Mouse (Mus musculus) left cerebral cortex, adult 8-10 months (tissue): ENCODE data around the gene Rhox2f. TPM values are rescaled to one million over a fixed set of nuclear protein-coding genes. Genes with fewer than 3 reads are reported as not detected.
"Not testable (repeated sequence)": the region's sequence is repeated elsewhere in the genome, so short reads cannot be mapped to it uniquely, and the experiment has no call there.

Source experiments
- DNase-seq, 2 experiments: peaks; one replicate each; pipeline ENCODE4 v3.0.0; 2022; ENCODE audit warnings: low spot score in 2 of 2
- total RNA-seq, 4 experiments: library from RNA; stranded (reverse); gene quantifications; 2 replicates each; pipeline ENCODE4 v1.2.4; 2022

Gene Rhox2f
- total RNA-seq: not detected

- DNase-seq: not testable (repeated sequence)
Measured at GRCm38 (mm10) chrX:37571105-37571504, at the start of gene Rhox2f. Gene Rhox2f (plus strand): TSS chrX:37571405.

- DNase-seq: not testable (repeated sequence)
Measured at GRCm38 (mm10) chrX:37530152-37530551, 41.1 kb upstream of the Rhox2f start, which contains the start of gene Rhox2e. Gene Rhox2e (plus strand): TSS chrX:37530452.

- DNase-seq: not testable (repeated sequence)
Measured at GRCm38 (mm10) chrX:37541719-37542118, 29.5 kb upstream of the Rhox2f start, which contains the start of gene Rhox3e. Gene Rhox3e (plus strand): TSS chrX:37542019.

- DNase-seq: not testable (repeated sequence)
Measured at GRCm38 (mm10) chrX:37557112-37557511, 14.1 kb upstream of the Rhox2f start, which contains the start of gene Rhox4e. Gene Rhox4e (plus strand): TSS chrX:37557412.

GRCm38 (mm10) chrX:37572638-37573037 lies 1.4 kb downstream of the Rhox2f start:
- DNase-seq: not testable (repeated sequence)

GRCm38 (mm10) chrX:37580692-37581091 lies 9.5 kb downstream of the Rhox2f start, which contains the start of gene Rhox3f:
Gene Rhox3f (plus strand): TSS chrX:37580992.
- DNase-seq: not testable (repeated sequence)

- not testable (repeated sequence) for DNase-seq
Measured at GRCm38 (mm10) chrX:37607604-37608003, 36.4 kb downstream of the Rhox2f start, which contains the start of gene Rhox4f. Gene Rhox4f (minus strand): TSS chrX:37607704.

Other genes starting within 250 kb of the Rhox2f start
- gene Rhox3a2, start 191.4 kb upstream of the Rhox2f start, total RNA-seq: not detected
- gene Rhox4a2, start 180.6 kb upstream of the Rhox2f start, total RNA-seq: not detected
- not detected for gene Rhox2b, start 159.3 kb upstream of the Rhox2f start, total RNA-seq
- not detected for gene Rhox4b, start 138.9 kb upstream of the Rhox2f start, total RNA-seq
- gene Rhox2c, start 117.7 kb upstream of the Rhox2f start, total RNA-seq: not detected
- not detected for gene Rhox3c, start 112.8 kb upstream of the Rhox2f start, total RNA-seq
- gene Rhox4c, start 91.1 kb upstream of the Rhox2f start, total RNA-seq: not detected
- not detected for gene Rhox2d, start 78.0 kb upstream of the Rhox2f start, total RNA-seq
- gene Rhox4d, start 57.0 kb upstream of the Rhox2f start, total RNA-seq: not detected
- gene Rhox2e, start 41.0 kb upstream of the Rhox2f start, total RNA-seq: not detected
- gene Rhox3e, start 29.4 kb upstream of the Rhox2f start, total RNA-seq: not detected
- gene Rhox4e, start 14.0 kb upstream of the Rhox2f start, total RNA-seq: not detected
- gene Rhox3f, start 9.6 kb downstream of the Rhox2f start, total RNA-seq: not detected
- gene Rhox4f, start 36.3 kb downstream of the Rhox2f start, total RNA-seq: not detected
- gene Rhox3g, start 57.2 kb downstream of the Rhox2f start, total RNA-seq: not detected
- not detected for gene Rhox2g, start 72.1 kb downstream of the Rhox2f start, total RNA-seq
- not detected for gene Rhox4g, start 79.9 kb downstream of the Rhox2f start, total RNA-seq
- gene Rhox3h, start 97.4 kb downstream of the Rhox2f start, total RNA-seq: not detected
- gene Rhox2h, start 101.9 kb downstream of the Rhox2f start, total RNA-seq: not detected
- not detected for gene Rhox5, start 233.4 kb downstream of the Rhox2f start, total RNA-seq